Mouse (Mus musculus): ENCODE data around the gene Dnah6.

GRCm38 (mm10) chr6:73233202-73233726 lies 11.8 kb upstream of the Dnah6 start:
- TF ChIP-seq POLR2A (IDR thresholded peaks at IDR 0.05; ENCODE audit: extremely low read depth, insufficient read depth, low read length) = no peak
- peak; percentile 30; the same call in 1 of the 2 replicates for TF ChIP-seq CTCF (IDR thresholded peaks at IDR 0.05; ENCODE audit: low read depth, low read length)
